Mouse (Mus musculus) megakaryocyte, embryonic 14.5 days (primary cell): ENCODE measurements at regions not wholly inside any gene's neighbourhood (a gene's known extent, or its start where the extent isn't known, plus 50 kb on each side); places are given as distances from the start of the nearest gene placed in this dataset.

Experiments used
- H3K27me3 ChIP-seq: replicated peaks from 2 replicates; pipeline ENCODE3; 2012; ENCODE audit warnings: inconsistent platforms
- H3K36me3 ChIP-seq: replicated peaks from 2 replicates; pipeline ENCODE3; 2012; ENCODE audit warnings: low read length, inconsistent platforms, mixed read lengths
- H3K4me1 ChIP-seq: 2 replicates; pipeline ENCODE4 v1.6.1; 2012; ENCODE audit warnings: inconsistent platforms
- H3K4me3 ChIP-seq: replicated peaks from 2 replicates; pipeline ENCODE3; 2012; ENCODE audit warnings: moderate library complexity, mild to moderate bottlenecking, inconsistent platforms
- H3K9me3 ChIP-seq: 2 replicates; pipeline ENCODE4 v1.6.1; 2012; ENCODE audit warnings: inconsistent platforms
- FLI1 ChIP-seq: IDR thresholded peaks from 2 replicates; pipeline ENCODE4 v1.6.1; 2012; ENCODE audit warnings: low read length, inconsistent platforms, mixed read lengths
- GATA1 ChIP-seq: IDR thresholded peaks from 3 replicates; pipeline ENCODE4 v1.6.1; 2012; ENCODE audit warnings: mixed read lengths, low read length, inconsistent platforms, borderline replicate concordance

DNA sequence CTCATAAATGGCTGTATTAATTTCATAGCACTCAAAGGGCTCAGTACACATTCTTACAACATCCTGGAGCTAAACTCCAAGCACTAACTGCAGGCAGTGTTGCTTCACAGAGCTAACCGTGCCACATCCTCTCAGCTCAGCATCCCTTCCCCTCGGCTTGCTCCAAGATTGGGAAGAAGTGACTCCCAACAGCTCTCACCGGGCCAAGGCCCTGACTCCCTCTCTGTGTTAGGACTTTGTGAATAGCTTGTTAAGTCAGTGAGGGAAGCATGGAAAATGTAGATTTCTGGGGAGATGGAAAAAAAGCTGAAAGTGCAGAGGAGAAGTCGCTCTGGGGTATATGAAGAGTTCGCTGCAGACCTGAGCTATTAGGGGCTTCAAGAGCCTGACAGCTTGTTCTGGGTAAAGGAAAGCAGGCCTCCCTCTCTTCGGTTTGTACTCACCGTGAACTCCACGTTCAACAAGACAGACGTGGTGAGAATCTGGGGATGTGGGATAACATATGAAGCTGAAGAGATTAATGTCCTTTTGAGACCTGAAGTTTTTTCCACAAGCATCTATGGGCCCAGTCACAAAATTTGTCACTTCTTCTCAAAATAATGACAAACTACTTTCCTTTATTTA is 213.5 kb upstream of the Sfrp2 start:
- Histone ChIP-seq H3K4me3 (no peak overlapping the region), H3K9me3 (peaks cover 9% of the 10 kb centered on the region), H3K27me3 (no peaks in the 10 kb centered on the region), H3K4me1 (no peaks in the 10 kb centered on the region), H3K36me3 (no peaks in the 10 kb centered on the region)
- TF ChIP-seq GATA1: no peak
- no peak for TF ChIP-seq FLI1

- no peaks in the 10 kb centered on the region for H3K4me1 ChIP-seq
- H3K36me3 ChIP-seq: no peaks in the 10 kb centered on the region
- no peaks in the 10 kb centered on the region for H3K27me3 ChIP-seq
- TF ChIP-seq GATA1: no peak
- TF ChIP-seq FLI1: no peak
- no peak overlapping the region for H3K4me3 ChIP-seq
- peaks cover 9% of the 10 kb centered on the region for H3K9me3 ChIP-seq
Observed at GRCm38 (mm10) chr3:83553858-83554257, 212.3 kb upstream of the Sfrp2 start.

GRCm38 (mm10) chr3:83556788-83557515 is 209.2 kb upstream of the Sfrp2 start:
- TF ChIP-seq FLI1 (no peak), GATA1 (no peak)
- Histone ChIP-seq H3K4me1 (no peaks in the 10 kb centered on the region), H3K4me3 (no peak overlapping the region), H3K36me3 (no peaks in the 10 kb centered on the region), H3K9me3 (peaks cover 4% of the 10 kb centered on the region; the same call in 1 of the 2 replicates), H3K27me3 (no peaks in the 10 kb centered on the region)

DNA sequence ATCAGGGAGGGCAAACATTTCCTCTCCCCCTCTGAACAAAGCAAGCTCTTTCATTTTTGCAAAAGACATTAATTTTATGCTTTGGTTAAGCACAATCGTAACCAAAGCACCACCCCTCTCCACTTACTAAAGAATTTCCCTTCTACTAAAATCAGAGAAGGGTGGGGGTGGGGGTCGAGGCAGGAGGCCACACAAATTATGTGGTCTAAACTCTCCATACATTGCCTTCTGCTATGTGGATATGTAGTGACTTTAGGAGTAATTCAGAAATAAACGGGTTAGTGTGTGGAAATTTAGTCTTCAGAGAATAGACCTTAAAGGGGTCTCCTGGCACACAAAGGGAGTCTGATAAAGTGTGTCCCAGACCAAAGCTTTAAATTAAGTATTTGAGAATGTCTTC is 204.1 kb upstream of the Sfrp2 start:
- Histone ChIP-seq H3K36me3 (no peaks in the 10 kb centered on the region), H3K27me3 (no peaks in the 10 kb centered on the region), H3K4me1 (no peaks in the 10 kb centered on the region), H3K9me3 (no peaks in the 10 kb centered on the region), H3K4me3 (no peak overlapping the region)
- TF ChIP-seq FLI1: no peak

- H3K27me3 ChIP-seq: no peaks in the 10 kb centered on the region
- H3K36me3 ChIP-seq: no peaks in the 10 kb centered on the region
- no peak for TF ChIP-seq FLI1
- no peak for TF ChIP-seq GATA1
- no peak overlapping the region for H3K4me3 ChIP-seq
- H3K4me1 ChIP-seq: no peaks in the 10 kb centered on the region
- no peaks in the 10 kb centered on the region for H3K9me3 ChIP-seq
Observed at GRCm38 (mm10) chr3:83575526-83575925, 190.6 kb upstream of the Sfrp2 start.

DNA sequence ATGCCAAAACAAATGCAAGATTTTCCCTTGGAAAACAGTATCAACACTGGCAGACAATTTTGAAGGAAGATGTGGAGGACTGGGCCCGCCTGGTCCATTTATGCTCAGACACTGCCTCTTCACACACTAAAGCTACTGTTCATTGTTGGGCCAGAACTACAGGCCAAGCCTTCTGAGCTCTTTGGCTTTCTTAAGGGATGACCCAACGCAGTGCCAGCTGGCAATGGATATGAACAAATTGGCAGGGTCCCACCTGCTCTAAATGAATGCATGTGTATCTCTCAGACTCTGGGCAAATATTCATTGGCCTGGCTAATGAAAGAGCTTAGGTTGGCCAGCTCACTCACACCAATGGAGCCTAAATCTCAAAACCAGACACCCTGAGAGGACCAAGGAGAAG is 190.0 kb upstream of the Sfrp2 start:
- Histone ChIP-seq H3K4me3 (no peak overlapping the region), H3K36me3 (no peaks in the 10 kb centered on the region), H3K9me3 (no peaks in the 10 kb centered on the region), H3K4me1 (no peaks in the 10 kb centered on the region), H3K27me3 (no peaks in the 10 kb centered on the region)
- no peak for TF ChIP-seq GATA1
- TF ChIP-seq FLI1: no peak

DNA sequence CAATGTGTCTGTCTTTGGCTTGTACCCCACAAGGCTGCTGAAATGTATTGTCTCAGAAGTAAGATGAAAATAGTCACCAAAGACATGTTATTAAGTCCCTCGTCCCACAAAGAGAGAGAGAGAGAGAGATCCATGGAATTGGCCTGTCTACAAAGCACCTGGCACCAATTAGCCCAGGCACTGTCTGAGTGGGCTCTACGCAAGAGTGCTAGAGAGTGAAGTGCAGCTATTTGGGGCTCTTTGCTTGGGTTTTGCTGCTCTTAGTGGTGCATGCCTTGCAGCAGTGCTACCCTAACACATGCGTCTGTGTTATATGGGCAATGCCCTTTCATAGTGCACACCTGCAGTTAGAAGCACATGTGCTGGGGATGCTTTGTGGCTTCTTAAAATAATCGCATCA is 185.4 kb upstream of the Sfrp2 start:
- Histone ChIP-seq H3K36me3 (no peaks in the 10 kb centered on the region), H3K9me3 (no peaks in the 10 kb centered on the region), H3K4me3 (no peak overlapping the region), H3K4me1 (no peaks in the 10 kb centered on the region), H3K27me3 (no peaks in the 10 kb centered on the region)
- no peak for TF ChIP-seq GATA1
- no peak for TF ChIP-seq FLI1

DNA sequence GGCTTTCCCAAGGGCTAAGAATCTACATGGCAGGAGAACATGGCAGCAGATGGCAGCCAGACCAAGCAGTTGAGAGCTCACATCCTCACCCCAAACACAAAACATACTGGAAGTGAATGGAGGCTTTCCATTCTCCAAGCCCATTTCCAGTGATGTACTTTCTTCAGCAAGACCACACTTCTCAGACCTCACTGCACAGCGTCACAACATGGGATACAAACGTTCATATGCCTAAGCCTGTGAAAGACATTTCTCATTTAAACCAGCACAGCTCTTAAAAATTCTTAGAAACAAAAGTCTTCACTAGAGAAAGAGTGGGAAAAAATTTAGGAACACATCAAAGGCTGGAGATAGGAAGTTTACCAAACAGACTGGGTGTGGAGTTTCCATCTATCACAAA is 183.9 kb upstream of the Sfrp2 start:
- Histone ChIP-seq H3K9me3 (no peaks in the 10 kb centered on the region), H3K4me1 (no peaks in the 10 kb centered on the region), H3K36me3 (no peaks in the 10 kb centered on the region), H3K4me3 (no peak overlapping the region), H3K27me3 (no peaks in the 10 kb centered on the region)
- no peak for TF ChIP-seq FLI1
- no peak for TF ChIP-seq GATA1

DNA sequence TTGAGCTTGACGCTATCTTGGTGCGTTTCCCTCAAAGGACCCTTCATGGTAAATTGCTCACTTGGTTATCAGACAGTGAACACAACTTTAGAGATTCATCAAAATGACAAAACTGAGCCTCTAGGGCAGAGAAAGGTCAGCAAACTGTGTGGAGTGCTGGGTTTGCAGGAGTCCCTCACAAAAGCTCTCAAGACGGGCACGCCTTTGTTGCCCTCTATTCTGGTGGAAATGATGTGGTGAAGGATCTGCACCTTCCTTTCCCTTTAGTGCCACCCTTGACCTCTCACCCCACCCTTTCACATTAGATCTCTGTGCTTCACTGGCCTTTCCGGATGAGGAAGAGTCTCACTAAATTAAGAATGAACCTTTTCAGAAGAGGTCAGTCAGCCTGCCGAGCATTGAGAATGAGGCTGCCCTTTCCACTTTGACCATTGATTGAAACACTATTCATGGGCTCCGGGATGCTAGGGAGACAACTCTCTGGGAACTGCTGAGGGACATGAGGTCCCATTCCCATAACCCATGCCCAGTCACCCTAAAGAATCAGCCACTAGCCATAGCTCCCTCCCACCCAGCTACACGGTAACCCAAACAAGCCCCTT is 182.9 kb upstream of the Sfrp2 start:
- TF ChIP-seq GATA1 (no peak), FLI1 (no peak)
- no peaks in the 10 kb centered on the region for H3K27me3 ChIP-seq
- no peaks in the 10 kb centered on the region for H3K36me3 ChIP-seq
- no peak overlapping the region for H3K4me3 ChIP-seq
- no peaks in the 10 kb centered on the region for H3K9me3 ChIP-seq
- no peaks in the 10 kb centered on the region for H3K4me1 ChIP-seq

- no peak for TF ChIP-seq GATA1
- no peak for TF ChIP-seq FLI1
- Histone ChIP-seq H3K4me3 (no peak overlapping the region), H3K27me3 (no peaks in the 10 kb centered on the region), H3K9me3 (peaks cover 1% of the 10 kb centered on the region), H3K4me1 (no peaks in the 10 kb centered on the region), H3K36me3 (no peaks in the 10 kb centered on the region)
Observed at GRCm38 (mm10) chr3:83586086-83586485, 180.0 kb upstream of the Sfrp2 start.

GRCm38 (mm10) chr3:83586551-83586950 is 179.6 kb upstream of the Sfrp2 start:
- no peak for TF ChIP-seq FLI1
- no peak for TF ChIP-seq GATA1
- Histone ChIP-seq H3K27me3 (no peaks in the 10 kb centered on the region), H3K36me3 (no peaks in the 10 kb centered on the region), H3K9me3 (peaks cover 6% of the 10 kb centered on the region), H3K4me3 (no peak overlapping the region), H3K4me1 (no peaks in the 10 kb centered on the region)
